ENCODE assay signal across 9 mouse cellular contexts in the genomic region with DNA sequence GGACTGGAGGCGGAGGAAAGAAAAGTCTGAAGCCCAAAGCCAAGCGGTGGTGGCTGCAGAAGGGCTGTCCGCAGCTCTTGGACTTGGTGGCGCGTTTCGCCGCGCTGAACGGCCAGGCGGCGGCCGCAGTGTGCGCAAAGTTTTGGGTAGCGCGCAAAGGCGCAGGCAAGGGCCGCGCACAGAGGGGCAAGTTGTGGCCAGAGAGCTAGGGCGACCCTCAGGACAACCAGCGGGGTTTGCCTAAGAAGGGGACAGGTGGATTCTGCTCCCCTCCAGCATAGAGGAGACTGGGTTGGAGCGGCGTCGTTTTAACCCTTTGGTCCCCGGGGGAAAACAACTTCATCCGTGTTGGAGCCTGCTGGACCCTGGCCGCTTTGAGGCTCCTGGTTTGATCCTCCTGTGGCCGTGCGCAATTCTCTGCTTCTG. TPM values are rescaled to one million over a fixed set of nuclear protein-coding genes. Genes with fewer than 3 reads are reported as not detected.
DNase-seq lines count a peak whose midpoint lies in the region; ATAC-seq lines count a peak whose summit lies in the region.
"Had no signal": no experiment of that assay in that cellular context is flagged by ENCODE, and none has a peak within 500 bp of the region (broad histone marks: within the 10 kb centered on the region; RNA-seq: fewer than 3 reads in every experiment).

No protein-coding gene starts in this region.

- no peak for ATAC-seq in embryonic facial prominence, embryonic 12.5 days (ENCODE audit: insufficient number of reproducible peaks, insufficient read depth, low FRiP score, low TSS enrichment)
- ATAC-seq in midbrain, embryonic 14.5 days (ENCODE audit: low FRiP score, low TSS enrichment): no peak
- ATAC-seq in activated CD4-positive, CD25-positive, alpha-beta regulatory T cell, adult 4 months: no peak

- intact Hi-C loops in heart, postnatal 25 days (cut with DNase I): no loop called here

- H3K27ac ChIP-seq in heart, embryonic 10.5 days: no peak overlapping the region
- H3K27ac ChIP-seq in embryonic facial prominence, embryonic 12.5 days: no peak overlapping the region
- H3K27ac ChIP-seq in midbrain, embryonic 14.5 days (replicated peaks; ENCODE audit: low read depth, low read length): peak overlapping the region; percentile 75

- peaks cover 60% of the 10 kb centered on the region for H3K27me3 ChIP-seq in heart, embryonic 10.5 days (ENCODE audit: insufficient read depth, poor library complexity, severe bottlenecking)
- peaks cover 49% of the 10 kb centered on the region for H3K27me3 ChIP-seq in embryonic facial prominence, embryonic 12.5 days
- H3K27me3 ChIP-seq in midbrain, embryonic 14.5 days (ENCODE audit: control insufficient read depth, insufficient read depth, low read length): peaks cover 12% of the 10 kb centered on the region; the same call in 1 of the 2 replicates

- WGBS in heart, embryonic 10.5 days: under 1% methylated on average over 28 of the region's 28 CpGs
- WGBS in embryonic facial prominence, embryonic 12.5 days: under 1% methylated on average over 28 of the region's 28 CpGs
- WGBS in midbrain, embryonic 14.5 days: 0% methylated on average over 28 of the region's 28 CpGs

- no peaks in the 10 kb centered on the region for H3K9me3 ChIP-seq in heart, embryonic 10.5 days
- H3K9me3 ChIP-seq in embryonic facial prominence, embryonic 12.5 days: no peaks in the 10 kb centered on the region
- no peaks in the 10 kb centered on the region for H3K9me3 ChIP-seq in midbrain, embryonic 14.5 days (ENCODE audit: control insufficient read depth, low read length)

- H3K4me2 ChIP-seq in embryonic facial prominence, embryonic 12.5 days (replicated peaks): peak overlapping the region; percentile 63
- H3K4me2 ChIP-seq in midbrain, embryonic 14.5 days (ENCODE audit: low read length): peak overlapping the region; percentile 64

- no peak for DNase-seq in heart, embryonic 10.5 days (ENCODE audit: low spot score)
- no peak for DNase-seq in heart, postnatal 25 days (ENCODE audit: low spot score)
- DNase-seq in ES-CJ7 (ENCODE audit: low read depth, low spot score): peak; percentile 8
- DNase-seq in induced T-regulatory cell, adult 2 months (ENCODE audit: low read depth): peak; percentile 1
- DNase-seq in midbrain, embryonic 14.5 days: peak; percentile 62
- no peak for DNase-seq in urinary bladder, adult 2 months (ENCODE audit: low spot score)

- H3K9ac ChIP-seq in embryonic facial prominence, embryonic 12.5 days: no peak overlapping the region
- H3K9ac ChIP-seq in midbrain, embryonic 14.5 days (replicated peaks; ENCODE audit: low read length): peak overlapping the region; percentile 52

- no peaks in the 10 kb centered on the region for H3K36me3 ChIP-seq in heart, embryonic 10.5 days
- no peaks in the 10 kb centered on the region for H3K36me3 ChIP-seq in embryonic facial prominence, embryonic 12.5 days
- H3K36me3 ChIP-seq in midbrain, embryonic 14.5 days (ENCODE audit: control insufficient read depth, insufficient read depth, low read length): no peaks in the 10 kb centered on the region

- peak overlapping the region; percentile 58 for H3K4me3 ChIP-seq in heart, embryonic 10.5 days
- peak overlapping the region; percentile 37 for H3K4me3 ChIP-seq in embryonic facial prominence, embryonic 12.5 days
- peak overlapping the region; percentile 51 for H3K4me3 ChIP-seq in midbrain, embryonic 14.5 days (replicated peaks; ENCODE audit: low read depth, low read length)

- H3K4me1 ChIP-seq in heart, embryonic 10.5 days: peaks cover 9% of the 10 kb centered on the region
- H3K4me1 ChIP-seq in embryonic facial prominence, embryonic 12.5 days: peaks cover 3% of the 10 kb centered on the region; the same call in 1 of the 2 replicates
- H3K4me1 ChIP-seq in midbrain, embryonic 14.5 days (ENCODE audit: control insufficient read depth, insufficient read depth, low read length): 0 out of 2 replicates have a peak, but pooled peaks cover 3% of the 10 kb centered on the region

RNA-seq across cellular contexts. Expression of a gene that starts 0.8 kb away (rescaled TPM):
- 0.80 and 3.6 TPM in 2 replicates for polyA plus RNA-seq in heart, embryonic 10.5 days (2016; fragmentation: Nextera tagmentation; extraction: Ambion mirVana)
- total RNA-seq in heart, postnatal 25 days (2021): under 1 TPM in 1 of 2 experiments, not detected in 1; 0.11 TPM
- polyA plus RNA-seq in embryonic facial prominence, embryonic 12.5 days (2016; fragmentation: Nextera tagmentation; extraction: Ambion mirVana): 17.0 and 23.7 TPM in 2 replicates
- 146 and 148 TPM in 2 replicates for polyA plus RNA-seq in midbrain, embryonic 14.5 days (2014; fragmentation: Nextera tagmentation; extraction: Ambion mirVana)
- under 1 TPM in 1 of 2 experiments, not detected in 1; 0.25 TPM for polyA plus RNA-seq in activated CD4-positive, CD25-positive, alpha-beta regulatory T cell, adult 4 months (2017; shearing (Covaris generic))
- 2.2 and 2.6 TPM in 2 replicates for polyA plus RNA-seq in urinary bladder, adult 2 months (2012; rRNA removed)
- total RNA-seq: neutrophil, adult 5-6 weeks had no signal

Comparison
In these comparisons a context has a peak if more than half of its experiments do, and no peak if none do; other contexts are left out.
1. DNase-seq: peak in ES-CJ7 (single experiment), induced T-regulatory cell, adult 2 months (single experiment) and midbrain, embryonic 14.5 days (single experiment); none in heart, embryonic 10.5 days (single experiment), heart, postnatal 25 days (single experiment) and urinary bladder, adult 2 months (single experiment).
2. Peak in every context shown above with its lines, with median percentiles within 50 percentile points of each other: H3K4me3 ChIP-seq.